Mouse (Mus musculus) olfactory bulb, adult 2 months (tissue): ENCODE results near the gene Cic.

Experiments used
- CTCF ChIP-seq: fragments of 200-500 bp; IDR thresholded peaks from 2 replicates; pipeline ENCODE4 v1.5.1; 2012; ENCODE audit warnings: low read depth, mild to moderate bottlenecking, low read length, moderate library complexity; ENCODE audit not compliant: insufficient read depth
- POLR2A ChIP-seq: fragments of 200-500 bp; IDR thresholded peaks from 2 replicates; pipeline ENCODE4 v1.6.1; 2012; ENCODE audit warnings: mild to moderate bottlenecking, low read depth, low read length, moderate library complexity; ENCODE audit not compliant: insufficient read depth

DNA sequence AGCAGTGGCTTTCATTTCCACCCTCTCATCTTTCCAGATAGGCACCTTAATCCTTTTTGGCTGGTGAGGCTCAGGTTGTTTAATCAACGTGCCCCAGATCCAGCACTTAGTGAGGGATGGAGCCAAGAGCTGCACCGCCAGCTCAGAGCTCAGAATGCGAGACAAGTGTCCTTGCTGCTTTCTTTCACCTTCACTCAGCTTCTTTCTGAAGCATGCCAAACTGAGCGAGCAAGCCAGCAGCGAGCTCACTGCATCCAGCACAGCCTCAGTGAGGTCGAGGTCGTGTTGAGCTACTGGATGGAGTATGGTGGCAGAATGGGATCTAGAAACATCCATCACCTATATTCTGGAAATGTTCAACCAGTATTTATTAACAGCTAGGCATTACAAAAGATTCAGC, 45.8 kb downstream of the Cic start:
- TF ChIP-seq CTCF (no peak), POLR2A (no peak)
